Mouse (Mus musculus): ENCODE measurements around the gene Pygo2.
"Not testable (repeated sequence)": the region's sequence is repeated elsewhere in the genome, so short reads cannot be mapped to it uniquely, and the experiment has no call there.

Gene Pygo2

DNA sequence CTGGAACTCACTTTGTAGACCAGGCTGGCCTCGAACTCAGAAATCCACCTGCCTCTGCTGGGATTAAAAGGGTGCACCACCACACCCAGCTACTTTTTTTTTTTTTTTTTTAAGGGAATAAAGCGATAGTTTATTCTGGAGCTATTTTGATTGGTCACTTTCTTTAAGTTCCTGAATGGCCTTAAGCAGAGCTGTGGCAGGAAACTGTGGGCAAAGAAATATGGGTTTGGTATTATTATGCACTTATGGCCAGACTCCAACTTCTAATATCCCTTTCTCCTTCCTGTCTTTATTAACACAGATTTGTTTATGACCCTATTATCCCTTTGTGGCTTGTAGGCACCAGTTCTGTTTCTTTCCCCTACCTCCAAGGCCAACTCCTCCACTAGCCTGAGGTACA is 9.6 kb upstream of the Pygo2 start:
- DNase-seq (ENCODE audit: low spot score) = no peak

DNA sequence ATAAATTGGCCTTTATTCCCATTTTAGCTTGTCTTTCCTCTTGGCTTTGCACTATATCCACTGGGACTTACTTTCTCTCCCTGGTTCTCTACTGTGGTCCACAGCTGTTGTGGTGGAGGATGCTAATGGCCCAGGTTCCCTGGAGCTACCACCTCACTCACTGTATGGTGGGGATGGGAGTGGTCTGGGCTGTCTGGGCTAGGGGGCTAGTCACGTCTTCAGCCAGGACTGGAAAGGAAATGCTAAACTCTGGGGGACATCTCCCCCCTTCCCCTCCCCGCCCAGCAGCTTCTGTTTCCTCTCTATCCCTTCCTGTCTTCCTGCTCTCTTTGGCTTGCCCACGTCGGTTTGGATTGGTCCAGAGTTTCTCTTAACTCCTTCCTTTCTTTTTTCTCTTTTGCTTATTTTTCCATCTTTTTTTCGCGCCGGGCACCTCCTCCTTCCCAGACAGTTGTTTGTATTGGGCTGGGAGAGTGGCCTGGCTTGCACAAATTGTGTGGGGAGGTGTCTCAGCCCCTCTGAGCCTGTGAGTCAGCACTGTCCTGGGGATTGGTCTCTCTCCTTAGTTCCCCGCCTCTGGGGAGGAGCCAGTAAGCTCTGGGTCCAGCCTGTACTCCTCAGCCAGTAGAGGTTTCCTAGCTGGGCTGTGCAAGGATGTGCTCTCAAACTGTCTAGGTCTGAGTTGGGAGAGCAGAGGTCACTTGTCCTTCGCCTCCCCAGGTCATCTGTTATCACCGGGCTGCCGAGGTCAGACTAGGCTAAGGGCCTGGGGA is 8.8 kb upstream of the Pygo2 start:
- peak; percentile 78 for DNase-seq (ENCODE audit: low spot score)

DNA sequence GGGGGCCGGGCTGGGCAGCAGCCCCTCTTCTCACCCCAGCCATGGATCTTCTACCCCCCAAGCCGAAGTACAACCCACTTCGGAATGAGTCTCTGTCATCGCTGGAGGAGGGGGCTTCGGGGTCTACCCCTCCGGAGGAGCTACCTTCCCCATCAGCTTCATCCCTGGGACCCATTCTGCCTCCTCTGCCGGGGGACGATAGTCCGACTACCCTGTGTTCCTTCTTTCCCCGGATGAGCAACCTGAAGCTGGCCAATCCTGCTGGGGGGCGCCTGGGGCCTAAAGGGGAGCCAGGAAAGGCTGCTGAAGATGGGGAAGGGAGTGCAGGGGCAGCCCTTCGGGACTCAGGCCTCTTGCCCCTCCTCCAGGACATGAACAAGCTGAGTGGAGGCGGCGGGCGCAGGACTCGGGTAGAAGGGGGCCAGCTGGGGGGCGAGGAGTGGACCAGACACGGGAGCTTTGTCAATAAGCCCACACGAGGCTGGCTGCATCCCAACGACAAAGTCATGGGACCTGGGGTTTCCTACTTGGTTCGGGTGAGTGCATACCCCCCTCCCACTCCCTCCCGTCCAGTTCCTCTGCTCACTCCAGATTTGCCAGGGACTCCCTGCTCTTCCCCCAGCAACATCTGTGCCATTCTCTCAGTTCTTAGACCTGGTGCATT is 8.1 kb upstream of the Pygo2 start:
- peak; percentile 64 for DNase-seq (ENCODE audit: low spot score)

DNA sequence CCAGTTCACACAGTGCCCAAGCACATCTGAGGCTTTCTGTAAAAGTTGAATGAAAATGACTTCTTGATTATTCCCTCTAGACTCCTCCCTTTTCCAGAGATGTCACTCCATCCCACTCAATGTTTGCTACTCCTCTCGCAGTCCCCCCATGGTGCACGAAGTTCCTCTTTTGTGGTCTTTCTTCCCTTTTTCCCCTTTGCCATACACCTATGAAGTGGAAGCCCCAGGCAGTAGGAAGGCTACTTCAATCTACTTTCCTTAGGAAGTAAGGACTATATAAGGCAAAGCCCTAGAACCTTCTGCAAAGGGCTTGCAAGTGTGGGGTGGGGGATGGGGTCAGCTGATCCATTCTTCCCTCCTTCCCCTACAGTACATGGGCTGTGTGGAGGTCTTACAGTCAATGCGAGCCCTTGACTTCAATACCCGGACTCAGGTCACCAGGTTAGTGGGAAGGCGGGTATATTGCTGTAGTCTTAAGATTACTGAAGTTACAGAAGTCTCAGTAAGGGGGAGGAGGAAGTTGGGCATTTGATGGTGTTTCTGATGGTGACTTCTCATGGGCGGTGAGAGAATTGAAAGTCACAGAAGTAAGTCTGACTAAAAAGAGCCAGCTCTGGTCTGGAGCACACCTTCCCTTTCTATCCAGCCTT is 7.3 kb upstream of the Pygo2 start:
- DNase-seq (ENCODE audit: low spot score) = no peak

DNA sequence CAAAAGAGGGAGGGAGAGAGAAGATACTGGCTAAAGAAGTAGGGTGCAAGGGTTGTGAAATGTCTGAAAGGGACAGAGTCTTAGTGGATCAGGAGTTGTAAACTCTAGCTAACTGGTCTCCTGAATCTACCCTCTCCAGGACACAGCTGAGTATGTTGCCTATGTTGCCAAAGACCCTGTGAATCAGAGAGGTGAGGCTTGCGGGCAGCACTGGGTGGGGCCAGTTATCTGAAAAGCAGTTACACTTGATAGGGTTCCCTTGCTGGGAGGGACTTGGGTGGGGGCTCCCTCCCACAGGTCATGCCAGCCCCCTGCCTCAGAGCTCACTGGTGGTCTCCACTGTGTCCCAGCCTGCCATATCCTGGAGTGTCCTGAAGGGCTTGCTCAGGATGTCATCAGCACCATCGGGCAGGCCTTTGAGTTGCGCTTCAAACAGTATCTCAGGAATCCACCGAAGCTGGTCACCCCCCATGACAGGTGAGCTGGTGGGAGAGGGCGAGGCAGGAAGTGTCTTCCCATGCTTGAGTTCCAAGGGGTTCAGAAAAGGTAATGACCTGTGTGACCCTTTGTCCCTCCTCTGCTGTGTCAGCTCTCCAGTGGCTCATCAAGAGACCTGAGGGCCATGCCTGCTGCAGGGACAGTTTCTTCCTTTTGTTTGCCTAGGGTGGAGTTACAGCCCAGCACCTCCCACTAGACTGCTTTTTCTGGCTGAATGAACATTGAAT is 5.4 kb upstream of the Pygo2 start:
- DNase-seq (ENCODE audit: low spot score) = no peak

DNA sequence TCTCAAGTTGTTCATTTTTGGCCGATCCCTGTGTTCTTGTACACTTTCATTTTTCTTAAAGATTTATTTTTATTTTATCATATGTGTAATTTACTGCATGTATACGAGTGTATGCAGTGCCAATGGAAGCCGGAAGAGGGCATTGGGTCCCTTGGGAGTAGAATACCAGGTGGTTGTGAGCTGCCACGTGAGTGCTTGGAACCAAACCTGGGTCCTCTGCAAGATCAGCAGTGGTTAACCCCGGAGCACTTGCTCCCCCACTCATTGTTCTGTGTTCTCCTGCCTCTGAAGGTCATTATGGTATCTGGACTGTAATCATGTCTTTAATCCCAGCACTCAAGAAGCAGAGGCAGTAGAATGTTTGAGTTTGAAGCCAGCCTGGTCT is 4.9 kb upstream of the Pygo2 start:
- no peak for DNase-seq (ENCODE audit: low spot score)

DNA sequence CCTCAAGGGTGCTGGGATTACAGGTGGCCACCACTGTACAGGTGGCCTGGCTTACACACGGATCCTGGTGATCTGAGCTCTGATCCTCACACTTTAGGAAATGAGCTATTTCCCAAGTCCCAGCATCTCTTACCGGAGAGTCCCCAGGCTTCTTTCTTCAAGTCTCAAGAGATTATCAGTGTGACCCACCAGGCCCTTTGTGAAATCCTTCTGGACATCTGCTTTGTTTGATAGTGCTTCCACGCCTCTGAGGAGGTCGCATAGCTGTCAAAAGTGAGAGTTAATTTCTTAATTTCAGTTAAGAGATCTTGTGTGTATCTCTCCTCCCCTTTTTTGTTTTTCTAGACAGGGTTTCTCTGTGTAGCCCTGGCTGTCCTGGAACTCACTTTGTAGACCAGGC is 4.1 kb upstream of the Pygo2 start:
- no peak for DNase-seq (ENCODE audit: low spot score)

DNA sequence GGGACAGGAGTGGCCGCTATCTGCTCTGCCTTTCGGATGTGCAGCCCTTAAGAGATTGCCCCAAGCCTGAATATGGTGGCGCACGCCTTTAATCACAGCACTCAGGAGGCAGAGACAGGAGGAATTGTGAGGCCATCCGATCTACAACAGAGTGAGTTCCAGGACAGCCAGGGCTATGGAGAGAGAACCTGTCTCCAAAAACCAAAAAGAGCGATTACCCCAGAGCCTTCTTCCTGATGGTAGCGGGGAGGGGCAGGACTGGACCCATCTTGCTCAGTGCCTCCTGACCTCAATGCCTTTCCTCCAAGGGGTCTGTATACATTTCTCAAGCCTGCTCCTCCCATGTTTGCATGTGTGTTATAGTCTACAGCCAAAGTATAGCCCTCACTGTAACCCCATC is 993 bp upstream of the Pygo2 start:
- DNase-seq (ENCODE audit: low spot score) = not testable (repeated sequence)

DNA sequence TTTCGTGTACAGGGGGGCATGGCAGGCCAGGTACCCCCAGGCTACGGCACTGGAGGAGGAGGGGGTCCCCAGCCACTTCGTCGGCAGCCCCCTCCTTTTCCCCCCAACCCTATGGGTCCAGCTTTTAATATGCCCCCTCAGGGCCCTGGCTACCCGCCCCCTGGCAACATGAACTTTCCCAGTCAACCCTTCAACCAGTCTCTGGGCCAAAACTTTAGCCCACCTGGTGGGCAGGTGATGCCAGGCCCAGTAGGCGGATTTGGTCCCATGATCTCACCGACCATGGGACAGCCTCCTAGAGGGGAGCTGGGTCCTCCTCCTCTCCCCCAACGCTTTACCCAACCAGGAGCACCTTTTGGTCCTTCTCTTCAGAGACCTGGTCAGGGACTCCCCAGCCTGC is 2.6 kb downstream of the Pygo2 start:
- DNase-seq (ENCODE audit: low spot score) = no peak

DNA sequence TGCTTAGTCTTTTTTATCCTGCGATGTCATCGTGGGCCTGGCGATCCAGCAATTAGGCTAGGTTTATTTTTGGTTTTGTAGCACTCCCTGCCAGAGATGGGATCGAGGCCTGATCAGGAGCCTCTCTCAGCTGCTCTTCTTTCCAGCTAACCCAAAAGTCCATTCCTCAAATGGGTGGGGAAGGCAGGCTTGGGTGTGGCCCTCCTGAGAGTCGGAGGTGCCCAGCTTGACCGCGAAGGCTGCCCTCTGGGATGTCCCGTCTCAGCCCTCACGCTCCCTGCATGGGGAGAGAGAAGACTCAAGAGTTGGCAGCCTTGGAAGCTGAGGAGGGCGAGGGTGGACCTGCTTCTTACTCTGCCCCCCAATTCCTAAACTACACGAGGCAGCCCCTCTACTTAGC is 4.5 kb downstream of the Pygo2 start:
- no peak for DNase-seq (ENCODE audit: low spot score)

DNA sequence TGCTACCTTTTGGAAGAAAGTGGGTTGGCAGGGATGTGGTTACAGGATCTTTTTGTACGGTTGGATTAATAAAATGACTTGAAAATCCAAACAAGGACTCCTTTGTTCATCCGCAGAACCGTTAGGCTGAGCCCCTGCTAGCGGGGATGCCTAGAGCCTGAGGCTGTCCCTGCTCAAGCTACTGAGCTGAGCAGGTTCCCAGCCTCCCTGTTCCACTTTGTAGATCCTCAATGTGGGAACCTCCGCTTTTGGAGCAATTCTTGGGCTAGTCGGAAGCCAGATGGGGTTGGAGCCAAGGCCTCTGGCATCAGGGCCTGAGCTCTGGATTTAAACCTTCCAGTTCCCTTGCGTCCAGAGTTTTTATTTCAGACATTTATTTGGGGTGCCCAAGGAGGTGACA is 5.0 kb downstream of the Pygo2 start:
- no peak for DNase-seq (ENCODE audit: low spot score)

DNA sequence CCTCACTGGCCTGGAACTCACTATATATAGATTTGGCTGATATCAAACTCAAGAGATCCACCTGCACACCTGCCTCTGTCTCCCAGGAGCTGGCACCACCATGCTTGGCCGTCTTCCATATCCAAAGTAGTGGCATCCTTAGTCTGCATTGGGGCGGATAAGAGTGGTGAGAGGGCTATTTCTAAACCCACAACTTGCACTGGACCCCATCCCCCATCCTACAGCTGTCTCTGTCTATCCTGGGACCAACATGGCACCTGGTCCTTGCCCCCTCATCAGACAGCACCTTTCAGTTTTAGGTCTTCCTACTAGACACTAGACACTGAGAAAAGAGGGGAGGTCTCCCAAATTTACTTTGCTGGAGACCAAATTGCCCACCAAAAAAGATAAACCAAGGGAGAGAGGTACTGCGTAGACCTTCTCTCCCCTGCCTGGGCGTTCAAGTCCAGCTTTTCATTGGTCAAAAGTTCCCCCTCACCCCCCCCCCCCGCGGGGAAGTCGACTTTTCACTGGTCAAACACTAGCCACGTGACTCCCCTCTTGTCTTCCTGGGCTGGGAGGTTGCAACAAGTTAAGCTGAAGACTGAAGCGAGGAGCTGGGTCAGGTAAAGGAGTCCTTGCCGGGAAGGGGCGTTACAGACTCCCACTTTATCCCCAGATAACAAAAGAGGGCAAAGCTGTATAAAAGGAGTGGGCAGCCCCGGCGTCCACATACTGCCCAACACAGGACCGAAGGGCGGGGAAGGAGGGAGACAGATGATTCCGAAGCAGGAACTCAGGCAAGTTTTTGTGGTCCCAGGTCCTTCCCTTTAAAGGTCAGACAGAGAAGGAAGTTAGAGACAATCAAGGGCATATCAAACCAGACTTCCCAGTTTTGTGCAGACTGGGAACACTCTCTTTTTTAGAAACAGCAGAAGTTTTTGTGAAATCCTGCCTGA is 6.4 kb downstream of the Pygo2 start, which contains the start of gene Pbxip1:
Gene Pbxip1, plus strand, starts transcription at position 531 of the 938 bp plus-strand sequence.
- DNase-seq (ENCODE audit: low spot score) = peak; percentile 71

DNA sequence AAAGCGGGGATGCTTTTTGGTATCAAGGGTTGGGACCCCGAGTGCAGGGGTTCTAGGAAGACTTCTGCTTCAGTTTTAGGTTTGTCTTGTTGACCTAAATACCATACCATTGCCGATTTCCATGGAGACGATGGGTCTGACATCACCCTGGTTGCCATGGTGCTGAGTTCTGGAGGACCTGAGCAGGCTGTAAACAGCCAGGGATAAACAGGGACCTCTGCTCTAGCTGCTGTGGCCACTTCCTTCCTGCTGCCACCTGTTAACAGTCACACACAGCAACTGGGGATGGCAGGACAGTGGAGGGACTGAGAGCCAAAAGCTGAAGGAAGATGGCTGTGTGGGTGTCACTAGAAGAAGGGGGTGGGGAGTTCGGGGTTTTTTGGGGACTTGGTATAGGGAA is 7.3 kb downstream of the Pygo2 start:
- no peak for DNase-seq (ENCODE audit: low spot score)

DNA sequence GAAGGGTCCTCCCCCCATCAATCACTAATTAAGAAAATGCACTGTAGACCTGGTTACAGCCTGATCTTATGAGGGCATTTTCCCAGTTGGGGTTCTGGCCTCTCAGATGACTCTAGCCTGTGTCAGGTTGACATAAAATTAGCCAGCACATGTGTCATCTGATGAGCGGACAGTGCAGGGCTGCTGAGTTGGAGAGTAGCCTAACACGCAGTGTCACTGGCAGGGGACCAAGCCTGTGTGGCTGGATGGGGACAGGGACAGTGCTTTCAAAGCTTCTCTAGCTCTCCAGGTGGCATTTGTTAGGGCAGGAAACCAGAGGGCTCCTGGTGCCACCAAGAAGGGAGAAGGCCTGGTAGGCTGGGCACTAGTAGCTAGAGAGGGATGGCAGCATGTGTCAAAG is 10.7 kb downstream of the Pygo2 start:
- DNase-seq (ENCODE audit: low spot score) = no peak

DNA sequence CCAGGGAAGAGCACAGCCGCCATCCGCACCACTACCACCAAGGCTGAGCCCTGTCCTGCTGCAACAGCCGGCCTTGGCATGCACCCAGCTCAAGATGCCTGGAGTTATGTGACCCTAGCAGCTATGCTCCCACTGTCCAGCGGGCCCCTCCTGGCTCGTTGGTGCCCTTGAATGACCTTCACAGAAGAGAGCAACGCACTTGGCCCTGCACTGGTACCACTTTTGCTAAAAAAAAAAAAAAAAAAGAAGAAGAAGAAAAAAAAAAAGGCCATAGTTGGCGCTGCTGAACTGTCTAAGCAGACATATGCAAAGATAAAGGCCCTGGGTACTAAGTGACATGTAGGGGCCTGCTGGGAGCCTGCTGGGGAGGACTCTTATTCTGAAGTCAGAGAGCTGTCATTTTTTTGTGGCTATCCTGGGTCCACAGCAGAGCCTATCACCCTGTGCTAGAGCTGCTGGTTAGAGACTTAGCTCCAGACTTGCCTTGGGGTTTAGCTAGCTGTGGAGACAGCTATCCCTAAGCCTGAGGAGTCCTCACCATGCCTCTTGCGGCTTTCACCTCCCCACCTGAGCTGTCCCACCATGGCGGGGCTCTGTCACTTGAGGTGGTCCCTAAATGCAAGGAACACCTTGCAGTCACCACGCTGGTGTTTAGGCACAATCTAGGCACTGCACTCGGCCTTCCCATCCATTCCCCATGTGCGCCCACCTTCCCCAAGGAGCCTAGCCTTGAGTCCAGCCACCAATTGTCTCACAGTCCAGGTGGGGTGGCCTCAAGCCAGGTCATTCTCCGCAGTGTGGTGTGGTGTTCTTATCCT is 18.9 kb downstream of the Pygo2 start:
- DNase-seq (ENCODE audit: low spot score) = peak; percentile 81

DNA sequence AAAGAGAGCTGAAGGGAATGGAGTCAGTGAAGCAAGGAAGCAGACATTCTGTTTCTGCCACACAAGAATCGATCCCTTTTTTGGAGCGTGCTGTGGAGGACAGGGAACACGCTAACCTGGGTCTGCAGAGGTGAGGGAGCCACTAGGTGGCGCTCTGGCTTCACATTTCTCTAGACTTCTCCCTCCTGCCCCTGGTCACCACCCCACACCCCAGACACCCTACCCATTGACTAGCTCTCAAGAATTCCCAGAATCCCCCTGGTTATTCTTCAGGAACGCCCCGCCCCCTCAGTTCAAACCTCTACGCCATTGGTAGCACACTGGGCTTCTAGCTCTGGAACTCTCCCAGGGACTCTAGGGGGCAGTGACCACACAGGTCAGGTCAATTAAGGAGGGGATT is 19.5 kb downstream of the Pygo2 start:
- peak; percentile 87 for DNase-seq (ENCODE audit: low spot score)

DNA sequence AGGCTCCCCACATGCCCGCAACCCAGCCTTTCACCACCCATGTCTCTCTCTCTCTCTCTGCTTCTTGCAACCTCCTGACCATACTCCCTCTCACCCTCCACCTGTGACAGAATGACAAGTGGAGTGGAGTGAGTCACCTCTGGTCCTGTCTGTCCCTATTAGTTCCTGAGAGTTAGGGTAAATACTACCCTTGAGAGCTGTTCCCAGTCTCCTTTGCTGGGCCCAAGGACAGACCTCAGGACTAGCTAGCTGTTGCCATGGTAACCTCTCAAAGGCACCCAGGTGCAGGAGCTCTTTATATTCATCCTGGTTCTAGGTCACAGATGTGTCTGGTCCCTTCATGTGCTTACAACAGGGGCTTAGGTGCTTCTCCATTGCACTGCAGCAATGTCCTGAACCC is 21.9 kb downstream of the Pygo2 start:
- no peak for DNase-seq (ENCODE audit: low spot score)

DNA sequence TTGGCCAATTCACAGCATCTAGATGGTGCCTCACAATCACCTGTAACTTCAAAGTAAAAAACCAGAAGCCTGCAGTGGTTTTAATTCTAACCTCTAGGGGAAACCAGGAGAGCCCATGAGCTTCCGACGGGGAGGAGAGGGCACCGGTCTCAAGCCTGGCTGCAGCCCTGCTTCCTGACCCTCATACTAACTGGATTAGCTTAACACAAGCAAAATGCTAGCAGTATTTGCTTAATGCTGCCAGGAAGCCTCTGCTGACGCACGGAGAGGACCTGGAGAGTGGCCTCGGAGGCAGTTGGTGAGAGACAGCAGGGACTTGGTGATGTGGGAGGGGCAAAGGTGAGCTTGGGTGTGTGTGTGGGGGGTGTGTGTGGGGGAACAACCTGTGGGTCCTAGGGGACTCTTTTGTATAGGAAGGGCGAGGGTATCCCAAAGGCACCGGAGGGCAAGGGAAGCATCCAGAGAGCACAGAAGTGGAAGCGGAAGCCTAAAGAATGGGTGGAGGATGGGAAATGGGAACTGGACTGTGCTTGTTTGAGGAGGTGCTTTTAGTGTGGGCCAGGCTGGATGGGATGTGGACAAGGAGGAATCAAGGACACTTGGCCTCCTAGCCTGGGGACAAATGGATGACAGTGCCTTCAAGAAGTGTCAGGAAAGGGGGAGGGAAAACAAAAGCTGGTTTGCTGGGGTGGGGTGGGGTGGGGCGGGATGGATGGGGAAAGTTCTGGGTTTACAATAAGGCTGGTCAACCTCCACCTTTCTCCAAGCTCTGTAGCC is 24.6 kb downstream of the Pygo2 start, which contains the start of gene Pmvk:
Gene Pmvk, plus strand, starts transcription at position 141 of the 777 bp plus-strand sequence.
- DNase-seq (ENCODE audit: low spot score) = no peak

DNA sequence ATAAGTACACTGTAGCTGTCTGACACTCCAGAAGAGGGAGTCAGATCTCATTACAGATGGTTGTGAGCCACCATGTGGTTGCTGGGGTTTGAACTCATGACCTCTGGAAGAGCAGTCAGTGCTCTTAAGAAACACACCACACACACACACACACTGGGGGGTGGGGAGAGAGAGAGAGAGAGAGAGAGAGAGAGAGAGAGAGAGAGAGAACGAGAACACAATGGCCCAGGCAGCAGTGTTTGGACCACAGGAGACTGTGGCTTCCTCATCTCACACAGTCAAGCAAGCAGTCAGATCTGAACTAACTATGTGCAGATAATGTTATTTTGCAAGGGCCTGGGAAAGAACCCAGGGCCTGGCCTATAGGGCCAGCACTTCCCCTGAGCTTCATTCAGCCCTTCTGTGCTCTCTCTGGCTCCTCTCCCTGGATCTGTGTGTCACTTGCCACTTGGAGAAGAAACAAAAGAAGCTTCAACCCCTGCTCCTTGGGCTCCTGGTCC is 25.8 kb downstream of the Pygo2 start:
- no peak for DNase-seq (ENCODE audit: low spot score)
